ENCODE assay signal across 9 mouse cellular contexts in the genomic region with DNA sequence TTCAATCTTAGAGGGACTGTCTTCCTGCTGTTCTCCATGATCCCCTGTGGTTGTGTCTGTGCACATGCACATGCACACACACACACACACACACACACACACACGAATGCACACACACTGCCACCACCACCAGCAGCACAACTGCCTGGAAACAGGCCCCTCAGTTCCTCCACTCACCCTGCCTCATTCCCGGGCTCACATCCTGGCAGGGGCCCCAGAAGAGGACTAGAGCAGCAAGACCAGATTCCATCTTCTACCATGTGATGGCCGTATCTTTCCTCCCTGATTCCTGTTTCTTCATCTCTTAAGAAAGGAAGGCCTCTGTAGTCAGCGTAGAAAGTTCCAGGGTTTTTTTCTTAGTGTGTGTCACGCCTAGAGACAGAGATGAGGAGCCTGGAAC. TPM values are rescaled to one million over a fixed set of nuclear protein-coding genes. Genes with fewer than 3 reads are reported as not detected.
DNase-seq lines count a peak whose midpoint lies in the region; ATAC-seq and TF ChIP-seq lines count a peak whose summit lies in the region.
"Had no signal": no experiment of that assay in that cellular context is flagged by ENCODE, and none has a peak within 500 bp of the region (broad histone marks: within the 10 kb centered on the region; RNA-seq: fewer than 3 reads in every experiment).

No protein-coding gene starts in this region.

- no peak overlapping the region for H3K9ac ChIP-seq in forebrain, embryonic 11.5 days (ENCODE audit: low read length)
- H3K9ac ChIP-seq in kidney, embryonic 15.5 days = no peak overlapping the region

- peaks cover 62% of the 10 kb centered on the region for H3K4me1 ChIP-seq in forebrain, embryonic 10.5 days
- H3K4me1 ChIP-seq in forebrain, embryonic 11.5 days (replicated peaks; ENCODE audit: control insufficient read depth, insufficient read depth, low read length) = peaks cover 3% of the 10 kb centered on the region; the same call in 1 of the 2 replicates
- H3K4me1 ChIP-seq in kidney, embryonic 15.5 days = peaks cover 91% of the 10 kb centered on the region
- H3K4me1 ChIP-seq in limb, embryonic 10.5 days = peaks cover 59% of the 10 kb centered on the region

- peak overlapping the region; percentile 6; the same call in 1 of the 2 replicates for H3K27ac ChIP-seq in forebrain, embryonic 10.5 days
- no peak overlapping the region for H3K27ac ChIP-seq in forebrain, embryonic 11.5 days (ENCODE audit: low read depth, low read length)
- peak overlapping the region; percentile 66 for H3K27ac ChIP-seq in kidney, embryonic 15.5 days
- H3K27ac ChIP-seq in limb, embryonic 10.5 days = 0 out of 2 replicates have a peak overlapping the region, but pooled peaks have one; percentile 32

- no peak overlapping the region for H3K4me2 ChIP-seq in forebrain, embryonic 11.5 days (ENCODE audit: low read depth, low read length, severe bottlenecking)
- H3K4me2 ChIP-seq in kidney, embryonic 15.5 days = no peak overlapping the region

- peaks cover 100% of the 10 kb centered on the region for H3K79me2 ChIP-seq in C2C12 (ENCODE audit: control insufficient read depth, insufficient read depth)

- H3K9me3 ChIP-seq in forebrain, embryonic 10.5 days = no peaks in the 10 kb centered on the region
- H3K9me3 ChIP-seq in forebrain, embryonic 11.5 days (ENCODE audit: control insufficient read depth, low read length) = no peaks in the 10 kb centered on the region
- no peaks in the 10 kb centered on the region for H3K9me3 ChIP-seq in kidney, embryonic 15.5 days (replicated peaks)
- H3K9me3 ChIP-seq in limb, embryonic 10.5 days (replicated peaks) = no peaks in the 10 kb centered on the region

- 85% methylated on average over 5 of the region's 5 CpGs for WGBS in forebrain, embryonic 10.5 days
- WGBS in forebrain, embryonic 11.5 days = 81% methylated on average over 5 of the region's 5 CpGs
- WGBS in kidney, embryonic 15.5 days = 64% methylated on average over 5 of the region's 5 CpGs
- WGBS in limb, embryonic 10.5 days = 80% methylated on average over 5 of the region's 5 CpGs

- no peak for TF ChIP-seq CTCF in C2C12 (IDR thresholded peaks at IDR 0.05; ENCODE audit: control insufficient read depth, insufficient read depth, insufficient read length)

- peaks cover 83% of the 10 kb centered on the region for H3K79me3 ChIP-seq in C2C12 (ENCODE audit: low read depth)

- H3K27me3 ChIP-seq in forebrain, embryonic 10.5 days (ENCODE audit: poor library complexity, severe bottlenecking) = no peaks in the 10 kb centered on the region
- H3K27me3 ChIP-seq in forebrain, embryonic 11.5 days (ENCODE audit: control insufficient read depth, insufficient read depth, low read length) = no peaks in the 10 kb centered on the region
- no peaks in the 10 kb centered on the region for H3K27me3 ChIP-seq in kidney, embryonic 15.5 days
- no peaks in the 10 kb centered on the region for H3K27me3 ChIP-seq in C2C12 (ENCODE audit: control insufficient read depth, insufficient read depth, insufficient read length)
- H3K27me3 ChIP-seq in limb, embryonic 10.5 days (ENCODE audit: low read depth, poor library complexity, severe bottlenecking) = no peaks in the 10 kb centered on the region

- ATAC-seq in forebrain, embryonic 11.5 days (replicated peaks; ENCODE audit: low FRiP score) = no peak
- no peak for ATAC-seq in kidney, embryonic 15.5 days (replicated peaks; ENCODE audit: low FRiP score)

- no peak for DNase-seq in forebrain, embryonic 10.5 days (ENCODE audit: extremely low spot score, low spot score)
- DNase-seq in forebrain, embryonic 11.5 days (ENCODE audit: low spot score) = no peak
- no peak for DNase-seq in kidney, adult 11 months
- DNase-seq in limb, embryonic 10.5 days (ENCODE audit: low spot score) = no peak
- no peak for DNase-seq in MN1 (ENCODE audit: low spot score)
- no peak for DNase-seq in spleen, postnatal 36 days (ENCODE audit: low spot score in 2 of 2)
- DNase-seq: cerebellum, postnatal 36 days had no signal

- H3ac ChIP-seq in C2C12 (ENCODE audit: control insufficient read depth, insufficient read length, low read depth) = peak overlapping the region; percentile 12

- H3K4me3 ChIP-seq in forebrain, embryonic 10.5 days = no peak overlapping the region
- H3K4me3 ChIP-seq in forebrain, embryonic 11.5 days (ENCODE audit: low read depth, low read length) = no peak overlapping the region
- H3K4me3 ChIP-seq in kidney, embryonic 15.5 days (replicated peaks) = no peak overlapping the region
- H3K4me3 ChIP-seq in C2C12 (ENCODE audit: insufficient read depth, poor library complexity, severe bottlenecking) = no peak overlapping the region
- no peak overlapping the region for H3K4me3 ChIP-seq in limb, embryonic 10.5 days

- no peaks in the 10 kb centered on the region for H3K36me3 ChIP-seq in forebrain, embryonic 10.5 days (replicated peaks)
- H3K36me3 ChIP-seq in forebrain, embryonic 11.5 days (ENCODE audit: control insufficient read depth, insufficient read depth, low read length) = no peaks in the 10 kb centered on the region
- no peaks in the 10 kb centered on the region for H3K36me3 ChIP-seq in kidney, embryonic 15.5 days
- peaks cover 24% of the 10 kb centered on the region for H3K36me3 ChIP-seq in C2C12 (ENCODE audit: control insufficient read depth, insufficient read depth)
- 0 out of 2 replicates have a peak, but pooled peaks cover 3% of the 10 kb centered on the region for H3K36me3 ChIP-seq in limb, embryonic 10.5 days

TF ChIP-seq in C2C12, 6 proteins besides CTCF, POLR2A, EP300 and RAD21:
- TF ChIP-seq USF1 (IDR thresholded peaks at IDR 0.05; ENCODE audit: low read depth) (no peak), MYOG (IDR thresholded peaks at IDR 0.05; ENCODE audit: control insufficient read depth, extremely low read depth, insufficient read length) (no peak), CEBPB (IDR thresholded peaks at IDR 0.05; ENCODE audit: low read depth) (no peak), FOSL1 (IDR thresholded peaks at IDR 0.05; ENCODE audit: insufficient read depth, low read length, poor library complexity, severe bottlenecking) (no peak), MAX (IDR thresholded peaks at IDR 0.05) (no peak), MYOD1 (IDR thresholded peaks at IDR 0.05; ENCODE audit: control insufficient read depth, insufficient read length, low read depth) (no peak)

RNA-seq across cellular contexts. Expression of gene Gramd4, which starts 22.0 kb away (rescaled TPM):
- polyA plus RNA-seq in forebrain, embryonic 10.5 days (2016; fragmentation: Nextera tagmentation; extraction: Ambion mirVana) = 13.9 and 16.2 TPM in 2 replicates
- polyA plus RNA-seq in forebrain, embryonic 11.5 days (2014; fragmentation: Nextera tagmentation; extraction: Ambion mirVana) = 15.5 and 16.6 TPM in 2 replicates
- 14.1 and 17.4 TPM in 2 replicates for polyA plus RNA-seq in kidney, embryonic 15.5 days (2015; fragmentation: Nextera tagmentation; extraction: Ambion mirVana)
- 36.2 TPM for polyA plus RNA-seq in C2C12 (2012; fragmentation: generic; extraction: Trizol)
- polyA plus RNA-seq in limb, embryonic 10.5 days (2016; fragmentation: Nextera tagmentation; extraction: Ambion mirVana) = 13.0 and 14.1 TPM in 2 replicates

RNA-seq across cellular contexts. Expression of gene Celsr1, which starts 45.9 kb away (rescaled TPM):
- 2.4 and 2.6 TPM in 2 replicates for polyA plus RNA-seq in forebrain, embryonic 10.5 days (2016; fragmentation: Nextera tagmentation; extraction: Ambion mirVana)
- 7.3 and 7.9 TPM in 2 replicates for polyA plus RNA-seq in forebrain, embryonic 11.5 days (2014; fragmentation: Nextera tagmentation; extraction: Ambion mirVana)
- 3.7 and 3.9 TPM in 2 replicates for polyA plus RNA-seq in kidney, embryonic 15.5 days (2015; fragmentation: Nextera tagmentation; extraction: Ambion mirVana)
- polyA plus RNA-seq in C2C12 (2012; fragmentation: generic; extraction: Trizol) = 0.16 TPM
- 0.67 and 0.86 TPM in 2 replicates for polyA plus RNA-seq in limb, embryonic 10.5 days (2016; fragmentation: Nextera tagmentation; extraction: Ambion mirVana)
